Mouse (Mus musculus) E14TG2a.4 (cell line): Measurements from ENCODE around the gene Pgap1.

Experiments
- CTCF ChIP-seq: conservative IDR thresholded peaks from 2 replicates; pipeline ENCODE4 v1.5.1; 2014; ENCODE audit warnings: low read length
- NANOG ChIP-seq: IDR thresholded peaks from 2 replicates; pipeline ENCODE4 v1.6.1; 2014; ENCODE audit warnings: borderline replicate concordance, low read length, mixed read lengths
- POU5F1 ChIP-seq: IDR thresholded peaks from 2 replicates; pipeline ENCODE4 v1.6.1; 2014; ENCODE audit warnings: low read length, borderline replicate concordance

DNA sequence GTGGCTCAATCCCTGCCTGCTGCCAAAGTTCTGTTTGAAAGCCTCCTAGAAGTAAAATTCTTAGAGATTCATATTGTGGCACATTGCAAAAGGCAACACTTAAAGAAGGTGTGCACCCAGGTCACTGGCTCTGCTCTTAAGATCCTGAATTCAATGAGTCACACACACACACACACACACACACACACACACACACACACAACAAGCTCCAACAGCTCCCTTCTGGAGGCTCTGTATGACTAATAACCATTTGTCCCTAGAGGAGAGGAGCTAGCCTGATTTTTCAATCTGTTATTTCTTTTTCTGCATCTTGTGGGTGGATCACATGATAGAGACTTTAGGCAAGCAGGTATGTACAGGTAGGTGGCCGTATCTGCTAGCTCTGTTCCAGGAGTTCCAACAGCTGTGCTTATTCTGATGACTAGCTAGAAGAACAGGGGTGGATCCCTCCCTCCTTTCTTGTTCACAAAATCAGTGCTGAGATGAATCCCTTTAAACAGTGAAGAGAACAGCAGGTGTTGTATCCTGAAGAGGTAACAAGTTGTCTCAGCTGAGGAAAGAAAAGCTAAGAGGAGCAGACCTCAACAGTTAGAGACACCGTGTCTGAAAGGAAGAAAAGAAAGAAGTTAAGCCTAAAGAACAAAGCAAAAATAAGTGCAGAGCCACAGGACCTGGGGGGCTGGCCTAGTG lies 27.2 kb upstream of the Pgap1 start:
- TF ChIP-seq CTCF (no peak), NANOG (no peak), POU5F1 (no peak)
